Comparison of ENCODE assay signal across 29 mouse cellular contexts in the genomic region with DNA sequence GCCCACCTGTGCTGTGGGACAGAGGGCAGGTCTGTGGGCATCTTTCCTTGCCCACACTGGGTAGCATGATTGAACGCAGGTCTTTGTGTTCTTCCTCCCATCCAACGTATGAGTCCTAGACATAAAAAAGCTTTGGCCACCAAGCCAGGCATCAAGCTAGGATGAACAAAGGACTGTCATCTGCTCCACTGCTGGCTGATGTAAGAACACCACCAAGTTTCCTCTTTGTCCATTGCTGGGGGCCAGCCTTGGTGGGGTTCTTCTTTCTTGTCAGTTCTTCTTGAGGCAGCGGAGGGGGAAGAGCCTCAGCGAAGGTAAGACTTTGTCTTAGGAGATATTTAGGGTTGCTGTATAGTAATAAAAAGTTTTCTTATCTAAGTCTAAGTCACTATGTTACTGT. TPM values are rescaled to one million over a fixed set of nuclear protein-coding genes. Genes with fewer than 3 reads are reported as not detected.
"Had no signal": no experiment of that assay in that cellular context is flagged by ENCODE, and none has a peak within 500 bp of the region (broad histone marks: within the 10 kb centered on the region; RNA-seq: fewer than 3 reads in every experiment).

No protein-coding gene starts in this region.

- DNase-seq: cerebellum, adult 18-20 months; cerebellum, adult 2 months; cerebellum, adult 8-10 months; cerebellum, adult 9-10 months; cerebellum, adult 9-11 months; cerebellum, postnatal 10 days; cerebellum, postnatal 14 days; cerebellum, postnatal 25 days; cerebellum, postnatal 36 days; embryo, embryonic 11 days; forebrain, postnatal 0 days; gastrocnemius, adult 2 months; gastrocnemius, postnatal 10 days; gastrocnemius, postnatal 14 days; gastrocnemius, postnatal 25 days; gastrocnemius, postnatal 36 days; heart, adult 18-20 months had no signal

- H3K9me3 ChIP-seq: embryonic facial prominence, embryonic 10.5 days; embryonic facial prominence, embryonic 12.5 days; embryonic facial prominence, embryonic 13.5 days; embryonic facial prominence, embryonic 15.5 days; forebrain, embryonic 10.5 days; forebrain, embryonic 12.5 days; forebrain, embryonic 13.5 days; forebrain, embryonic 15.5 days had no signal

- H3K4me1 ChIP-seq: embryonic facial prominence, embryonic 10.5 days; embryonic facial prominence, embryonic 13.5 days; embryonic facial prominence, embryonic 15.5 days; forebrain, embryonic 13.5 days had no signal

- ATAC-seq: forebrain, embryonic 13.5 days; forebrain, embryonic 14.5 days; forebrain, embryonic 15.5 days; forebrain, embryonic 16.5 days; forebrain, postnatal 0 days had no signal

- H3K4me2 ChIP-seq: embryonic facial prominence, embryonic 12.5 days; embryonic facial prominence, embryonic 13.5 days; embryonic facial prominence, embryonic 15.5 days; forebrain, embryonic 12.5 days; forebrain, embryonic 13.5 days; forebrain, embryonic 15.5 days had no signal

- H3K4me3 ChIP-seq: embryonic facial prominence, embryonic 10.5 days; embryonic facial prominence, embryonic 12.5 days; embryonic facial prominence, embryonic 13.5 days; embryonic facial prominence, embryonic 15.5 days; erythroblast, embryonic 14.5 days; forebrain, embryonic 10.5 days; forebrain, embryonic 12.5 days; forebrain, embryonic 13.5 days; forebrain, embryonic 15.5 days; gastrocnemius, adult 2 months; heart, adult 2 months had no signal

- H3K36me3 ChIP-seq: embryonic facial prominence, embryonic 10.5 days; embryonic facial prominence, embryonic 12.5 days; embryonic facial prominence, embryonic 13.5 days; embryonic facial prominence, embryonic 15.5 days; forebrain, embryonic 10.5 days; forebrain, embryonic 12.5 days; forebrain, embryonic 15.5 days had no signal

- H3K27ac ChIP-seq: embryonic facial prominence, embryonic 10.5 days; embryonic facial prominence, embryonic 12.5 days; embryonic facial prominence, embryonic 13.5 days; embryonic facial prominence, embryonic 15.5 days; forebrain, embryonic 10.5 days; forebrain, embryonic 12.5 days; forebrain, embryonic 13.5 days; forebrain, embryonic 15.5 days; gastrocnemius, adult 2 months; heart, adult 2 months had no signal

- H3K27me3 ChIP-seq: embryonic facial prominence, embryonic 12.5 days; embryonic facial prominence, embryonic 15.5 days; forebrain, embryonic 15.5 days had no signal

RNA-seq across cellular contexts. Expression of gene Dnah1, which starts 7.3 kb away (rescaled TPM):
- polyA plus RNA-seq: erythroblast, embryonic 14.5 days had no signal
